Mouse (Mus musculus) R1 (cell line): Measurements from ENCODE around the gene Gm10142.
"Not testable (repeated sequence)": the region's sequence is repeated elsewhere in the genome, so short reads cannot be mapped to it uniquely, and the experiment has no call there.

ENCODE experiments used
- DNase-seq: peaks from one replicate; pipeline ENCODE4 v3.0.0-alpha.2; 2018; ENCODE audit warnings: low read depth, low spot score

Gene Gm10142

GRCm38 (mm10) chr10:77715507-77715906, at the start of gene Gm10142:
Gm10142 (plus strand) TSS chr10:77715807.
- no peak for DNase-seq

GRCm38 (mm10) chr10:77666342-77666741, 49.3 kb upstream of the Gm10142 start:
- no peak for DNase-seq

GRCm38 (mm10) chr10:77667402-77667801, 48.2 kb upstream of the Gm10142 start:
- no peak for DNase-seq

GRCm38 (mm10) chr10:77670710-77671109, 44.9 kb upstream of the Gm10142 start:
- no peak for DNase-seq

GRCm38 (mm10) chr10:77671519-77671918, 44.1 kb upstream of the Gm10142 start:
- no peak for DNase-seq

- DNase-seq = no peak
These were observed 41.8 kb upstream of the Gm10142 start for GRCm38 (mm10) chr10:77673765-77674164.

- DNase-seq = no peak
These were observed 38.0 kb upstream of the Gm10142 start for GRCm38 (mm10) chr10:77677562-77677961.

- no peak for DNase-seq
These were observed 32.6 kb upstream of the Gm10142 start for GRCm38 (mm10) chr10:77682994-77683393.

- DNase-seq = no peak
These were observed 31.4 kb upstream of the Gm10142 start for GRCm38 (mm10) chr10:77684181-77684580.

- no peak for DNase-seq
These were observed 29.5 kb upstream of the Gm10142 start, which contains the start of gene Tspear for GRCm38 (mm10) chr10:77685895-77686664. Tspear (plus strand) TSS chr10:77686569.

GRCm38 (mm10) chr10:77687021-77687420, 28.6 kb upstream of the Gm10142 start:
- DNase-seq = no peak

GRCm38 (mm10) chr10:77690356-77690807, 25.2 kb upstream of the Gm10142 start, which contains the start of gene Gm19402:
Gm19402 (minus strand) TSS chr10:77690757.
- DNase-seq = not testable (repeated sequence)

- peak; percentile 41 for DNase-seq
These were observed 18.5 kb upstream of the Gm10142 start, which contains the start of gene Gm9508 for GRCm38 (mm10) chr10:77697133-77697532. Gm9508 (minus strand) TSS chr10:77697233.

- DNase-seq = no peak
These were observed 9.3 kb upstream of the Gm10142 start, which contains the start of gene Gm10272 for GRCm38 (mm10) chr10:77706326-77706725. Gm10272 (plus strand) TSS chr10:77706626.

- no peak for DNase-seq
These were observed 5.8 kb upstream of the Gm10142 start for GRCm38 (mm10) chr10:77709831-77710230.

GRCm38 (mm10) chr10:77711157-77711556, 4.5 kb upstream of the Gm10142 start, which contains the start of gene Gm10024:
Gm10024 (plus strand) TSS chr10:77711457.
- DNase-seq = not testable (repeated sequence)

- DNase-seq = no peak
These were observed 1.9 kb upstream of the Gm10142 start for GRCm38 (mm10) chr10:77713734-77714133.

GRCm38 (mm10) chr10:77720299-77720698, 4.7 kb downstream of the Gm10142 start, which contains the start of gene Krtap12-1:
Krtap12-1 (plus strand) TSS chr10:77720599.
- DNase-seq = not testable (repeated sequence)

- peak; percentile 63 for DNase-seq
These were observed 9.2 kb downstream of the Gm10142 start for GRCm38 (mm10) chr10:77724855-77725254.

- DNase-seq = no peak
These were observed 10.6 kb downstream of the Gm10142 start, which contains the start of gene Gm10100 for GRCm38 (mm10) chr10:77726186-77726585. Gm10100 (plus strand) TSS chr10:77726486.

- peak; percentile 40 for DNase-seq
These were observed 12.7 kb downstream of the Gm10142 start for GRCm38 (mm10) chr10:77728280-77728679.

GRCm38 (mm10) chr10:77729241-77729640, 13.6 kb downstream of the Gm10142 start:
- peak; percentile 63 for DNase-seq

GRCm38 (mm10) chr10:77735928-77736327, 20.3 kb downstream of the Gm10142 start:
- DNase-seq = peak; percentile 74
